Mouse (Mus musculus): ENCODE measurements around the gene Coro1c. TPM values are rescaled to one million over a fixed set of nuclear protein-coding genes. Genes with fewer than 3 reads are reported as not detected.

Coro1c gene
- total RNA-seq, 2 experiments from 2014 or later: 39.1 to 48.9 TPM

GRCm38 (mm10) chr5:113856631-113857030 lies 51.9 kb downstream of the Coro1c start:
- no peak for DNase-seq

GRCm38 (mm10) chr5:113855696-113856095 lies 52.9 kb downstream of the Coro1c start:
- no peak for DNase-seq

GRCm38 (mm10) chr5:113855117-113855516 lies 53.4 kb downstream of the Coro1c start:
- DNase-seq: no peak

- DNase-seq: peak; percentile 94
Observed at GRCm38 (mm10) chr5:113854494-113854893, 54.1 kb downstream of the Coro1c start.

- DNase-seq: no peak
Observed at GRCm38 (mm10) chr5:113853541-113853940, 55.0 kb downstream of the Coro1c start.

- no peak for DNase-seq
Observed at GRCm38 (mm10) chr5:113852463-113852862, 56.1 kb downstream of the Coro1c start.

GRCm38 (mm10) chr5:113850680-113851230 lies 57.8 kb downstream of the Coro1c start:
- no peak for DNase-seq

GRCm38 (mm10) chr5:113847636-113848035 lies 60.9 kb downstream of the Coro1c start:
- DNase-seq: no peak

- DNase-seq: no peak
Observed at GRCm38 (mm10) chr5:113846656-113847055, 61.9 kb downstream of the Coro1c start.

- no peak for DNase-seq
Observed at GRCm38 (mm10) chr5:113845627-113846026, 62.9 kb downstream of the Coro1c start.

GRCm38 (mm10) chr5:113844721-113845120 lies 63.8 kb downstream of the Coro1c start:
- DNase-seq: peak; percentile 68

GRCm38 (mm10) chr5:113844106-113844505 lies 64.5 kb downstream of the Coro1c start:
- DNase-seq: no peak

- no peak for DNase-seq
Observed at GRCm38 (mm10) chr5:113842906-113843305, 65.7 kb downstream of the Coro1c start.

- DNase-seq: no peak
Observed at GRCm38 (mm10) chr5:113842244-113842643, 66.3 kb downstream of the Coro1c start.

- peak; percentile 6 for DNase-seq
Observed at GRCm38 (mm10) chr5:113841243-113842225, 67.0 kb downstream of the Coro1c start.

GRCm38 (mm10) chr5:113840443-113840842 lies 68.1 kb downstream of the Coro1c start:
- no peak for DNase-seq

- no peak for DNase-seq
Observed at GRCm38 (mm10) chr5:113836961-113837360, 71.6 kb downstream of the Coro1c start.

GRCm38 (mm10) chr5:113833316-113833947 lies 75.1 kb downstream of the Coro1c start:
- DNase-seq: no peak

- no peak for DNase-seq
Observed at GRCm38 (mm10) chr5:113832490-113832901, 76.1 kb downstream of the Coro1c start, which contains the start of gene Selplg. TSS of gene Selplg (minus strand) at chr5:113832644.

- no peak for DNase-seq
Observed at GRCm38 (mm10) chr5:113831741-113832140, 76.8 kb downstream of the Coro1c start.

- no peak for DNase-seq
Observed at GRCm38 (mm10) chr5:113830796-113831195, 77.8 kb downstream of the Coro1c start.

GRCm38 (mm10) chr5:113830292-113830643 lies 78.3 kb downstream of the Coro1c start:
- DNase-seq: peak; percentile 23

Measured in gastrocnemius, postnatal 10 days (tissue).